Mouse (Mus musculus): ENCODE measurements around the gene Ccdc78. TPM values are rescaled to one million over a fixed set of nuclear protein-coding genes. Genes with fewer than 3 reads are reported as not detected.

Ccdc78 gene
- total and polyA plus RNA-seq, 2 experiments from 2014 or later: 0.10 to 1.2 TPM

DNA sequence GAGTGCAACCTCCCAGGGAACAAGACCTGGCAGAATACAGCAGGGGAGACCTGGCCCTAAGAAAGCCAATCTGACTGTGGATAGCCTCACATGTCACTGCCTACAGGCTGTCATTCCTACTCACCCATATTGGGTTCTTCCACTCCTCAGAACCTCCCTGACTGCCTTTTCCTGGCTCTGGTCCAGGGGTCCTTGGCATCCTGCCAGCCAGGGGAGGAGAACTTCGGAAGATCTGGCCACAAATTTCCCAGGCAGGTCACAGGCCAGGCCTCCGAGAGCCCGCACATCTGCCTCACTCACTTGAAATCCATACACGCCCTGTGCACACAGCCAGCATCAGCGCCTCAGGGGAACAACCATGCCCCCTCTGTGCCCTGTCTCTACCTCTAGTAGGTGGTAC is 34.9 kb upstream of the Ccdc78 start:
- Histone ChIP-seq H3K36me3 (ENCODE audit: insufficient read depth, low read length) (no peaks in the 10 kb centered on the region), H3K4me1 (ENCODE audit: insufficient read depth, low read length) (no peaks in the 10 kb centered on the region), H3K27me3 (ENCODE audit: insufficient read depth, low read length) (no peaks in the 10 kb centered on the region), H3K9ac (replicated peaks; ENCODE audit: low read length) (no peak overlapping the region), H3K27ac (no peak overlapping the region), H3K9me3 (ENCODE audit: low read length) (no peaks in the 10 kb centered on the region), H3K4me3 (ENCODE audit: low read length) (no peak overlapping the region), H3K4me2 (ENCODE audit: low read depth, low read length) (no peak overlapping the region)
- WGBS: 33% methylated on average over 5 of the region's 5 CpGs
- DNase-seq (ENCODE audit: low spot score) (peak; percentile 50), ATAC-seq (peak; percentile 47; the same call in 1 of the 2 replicates)
- no peak for TF ChIP-seq CTCF (IDR thresholded peaks at IDR 0.05; ENCODE audit: low read depth)

DNA sequence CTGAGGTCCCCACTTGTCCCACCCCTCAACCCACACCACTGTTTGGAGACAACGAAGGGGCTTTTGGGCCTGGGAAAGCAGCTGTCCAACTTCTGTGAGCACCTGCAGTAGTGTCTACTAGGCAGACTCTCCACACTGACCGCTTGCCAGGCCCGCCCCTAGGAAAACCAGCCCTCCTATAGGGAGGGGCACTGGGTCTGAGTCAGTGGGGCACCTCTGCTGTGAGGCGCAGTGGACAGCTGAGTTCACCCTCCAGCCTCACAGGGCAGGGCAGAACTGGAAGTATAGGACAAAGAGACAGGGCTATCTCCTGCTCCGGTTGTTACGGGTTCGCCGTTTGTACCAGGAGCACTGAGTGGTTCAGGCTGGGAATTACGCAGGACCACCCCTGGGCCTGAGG is 32.1 kb upstream of the Ccdc78 start, which contains the start of gene Msln:
Gene Msln, minus strand, starts transcription at position 138 of the 400 bp plus-strand sequence.
- DNase-seq (ENCODE audit: low spot score) (no peak), ATAC-seq (no peak)
- 85% methylated on average over 9 of the region's 9 CpGs for WGBS
- no peak within 1 kb of the TSS for H3K4me2 ChIP-seq (ENCODE audit: low read depth, low read length)
- no peaks in the 10 kb centered on the region for H3K4me1 ChIP-seq (ENCODE audit: insufficient read depth, low read length)
- no peak within 1 kb of the TSS for H3K27ac ChIP-seq
- H3K27me3 ChIP-seq (ENCODE audit: insufficient read depth, low read length): no peaks in the 10 kb centered on the region
- no peak within 1 kb of the TSS for H3K4me3 ChIP-seq (ENCODE audit: low read length)
- H3K36me3 ChIP-seq (ENCODE audit: insufficient read depth, low read length): no peaks in the 10 kb centered on the region
- H3K9ac ChIP-seq (replicated peaks; ENCODE audit: low read length): no peak within 1 kb of the TSS
- no peaks in the 10 kb centered on the region for H3K9me3 ChIP-seq (ENCODE audit: low read length)
- TF ChIP-seq CTCF (IDR thresholded peaks at IDR 0.05; ENCODE audit: low read depth): no peak

DNA sequence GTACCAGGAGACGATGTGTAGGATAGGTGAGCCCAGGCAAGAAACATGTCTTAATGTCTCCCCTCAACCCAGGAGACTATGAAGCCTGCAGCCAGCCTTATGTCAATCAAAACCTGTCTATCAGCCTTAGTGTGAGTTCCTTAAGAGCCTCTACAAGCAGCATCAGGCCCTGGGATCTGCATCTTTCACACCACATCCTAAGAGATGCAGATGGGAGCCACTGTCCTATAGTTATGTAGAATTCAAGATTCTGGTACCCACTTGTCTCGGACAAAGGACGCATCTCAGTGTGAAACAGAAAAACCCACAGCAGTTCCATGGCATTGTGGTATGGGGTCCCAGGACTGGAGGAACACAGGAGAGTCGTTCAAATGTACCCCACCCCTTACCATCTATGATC is 31.3 kb upstream of the Ccdc78 start:
- Histone ChIP-seq H3K4me2 (ENCODE audit: low read depth, low read length) (no peak overlapping the region), H3K27ac (no peak overlapping the region), H3K27me3 (ENCODE audit: insufficient read depth, low read length) (no peaks in the 10 kb centered on the region), H3K4me3 (ENCODE audit: low read length) (no peak overlapping the region), H3K9me3 (ENCODE audit: low read length) (no peaks in the 10 kb centered on the region), H3K36me3 (ENCODE audit: insufficient read depth, low read length) (no peaks in the 10 kb centered on the region), H3K9ac (replicated peaks; ENCODE audit: low read length) (no peak overlapping the region), H3K4me1 (ENCODE audit: insufficient read depth, low read length) (no peaks in the 10 kb centered on the region)
- 78% methylated on average over 4 of the region's 4 CpGs for WGBS
- no peak for TF ChIP-seq CTCF (IDR thresholded peaks at IDR 0.05; ENCODE audit: low read depth)
- ATAC-seq (no peak), DNase-seq (ENCODE audit: low spot score) (no peak)

DNA sequence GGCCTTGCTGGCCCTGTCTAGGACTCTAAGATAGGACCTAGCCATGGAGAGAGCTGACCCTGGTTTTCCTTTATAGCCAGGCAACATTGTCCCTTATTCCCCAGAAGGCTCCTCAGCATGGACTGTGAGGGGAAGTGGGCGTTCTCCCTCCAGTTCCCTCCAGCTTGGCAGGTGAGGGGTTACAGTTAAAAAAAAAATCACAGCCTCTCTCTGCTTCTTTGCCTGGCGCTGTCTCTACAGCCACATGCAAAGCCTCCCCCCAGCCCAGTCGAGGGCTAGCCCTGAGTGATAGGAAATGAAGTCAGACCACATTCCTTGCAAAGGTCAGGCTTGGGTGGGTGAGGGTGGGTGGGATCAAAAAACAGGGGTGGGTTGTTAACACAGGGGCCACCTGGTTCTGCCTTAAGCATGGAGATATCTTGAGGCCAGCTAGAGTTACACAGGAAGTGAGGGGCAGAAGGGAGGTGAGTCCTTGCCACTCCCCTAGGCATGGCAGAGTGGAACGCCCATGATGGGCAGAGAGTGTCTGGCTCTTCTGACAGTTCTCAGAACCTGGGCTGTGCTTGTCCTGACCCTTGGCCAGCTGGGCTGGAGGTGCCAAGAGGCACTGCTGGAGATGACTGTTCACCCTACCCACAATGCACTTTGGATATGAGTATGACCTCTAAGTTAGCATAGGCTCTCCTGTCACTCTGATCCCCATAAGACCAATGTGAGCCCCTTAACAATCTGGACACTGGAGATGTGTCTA is 30.6 kb upstream of the Ccdc78 start:
- Histone ChIP-seq H3K4me1 (ENCODE audit: insufficient read depth, low read length) (no peaks in the 10 kb centered on the region), H3K9me3 (ENCODE audit: low read length) (no peaks in the 10 kb centered on the region), H3K27me3 (ENCODE audit: insufficient read depth, low read length) (no peaks in the 10 kb centered on the region), H3K36me3 (ENCODE audit: insufficient read depth, low read length) (no peaks in the 10 kb centered on the region), H3K4me3 (ENCODE audit: low read length) (no peak overlapping the region), H3K27ac (no peak overlapping the region), H3K9ac (replicated peaks; ENCODE audit: low read length) (no peak overlapping the region), H3K4me2 (ENCODE audit: low read depth, low read length) (no peak overlapping the region)
- 59% methylated on average over 4 of the region's 4 CpGs for WGBS
- ATAC-seq (no peak), DNase-seq (ENCODE audit: low spot score) (no peak)
- TF ChIP-seq CTCF (IDR thresholded peaks at IDR 0.05; ENCODE audit: low read depth): no peak

DNA sequence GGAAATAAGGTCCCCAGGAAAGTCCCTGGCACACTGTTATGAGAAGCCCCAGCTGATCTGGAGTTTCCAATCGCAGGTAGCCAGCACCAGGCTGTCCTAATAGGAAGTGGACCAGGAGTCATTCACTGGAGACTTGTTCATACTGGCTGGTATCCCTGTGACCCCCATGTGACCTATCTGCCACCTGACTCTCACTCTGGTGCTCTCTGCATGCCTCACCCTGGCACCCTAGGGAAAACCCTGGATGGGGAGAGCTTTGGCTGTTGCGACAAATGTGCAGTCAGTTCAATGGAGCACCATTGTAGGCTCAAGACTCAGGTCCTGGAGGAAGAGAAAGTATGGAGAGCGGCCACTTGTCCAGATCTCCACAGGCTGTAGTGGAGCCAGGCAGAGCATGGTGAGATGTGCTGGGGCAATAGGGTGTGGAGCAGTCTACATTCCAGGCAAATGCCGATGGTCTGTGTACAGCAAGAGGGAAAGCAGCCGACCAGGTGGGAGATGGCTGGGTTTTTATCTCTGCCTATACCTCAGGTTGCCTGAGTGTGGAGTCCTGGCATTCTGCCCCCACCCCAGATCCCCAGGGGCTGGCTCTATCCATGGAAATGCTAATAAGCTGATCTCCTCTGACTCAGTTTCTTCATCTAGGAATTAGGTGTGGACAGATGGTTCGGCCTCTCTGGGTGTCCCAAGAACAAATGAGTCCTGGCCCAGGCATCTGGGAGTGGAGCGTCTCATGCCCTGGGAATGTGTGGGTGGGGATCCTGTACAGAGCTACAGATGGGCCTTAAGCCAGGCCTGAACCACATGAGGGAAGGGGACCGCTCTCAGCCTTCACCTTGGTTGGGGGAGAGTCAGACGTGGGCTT is 29.8 kb upstream of the Ccdc78 start:
- 81% methylated on average over 9 of the region's 9 CpGs for WGBS
- TF ChIP-seq CTCF (IDR thresholded peaks at IDR 0.05; ENCODE audit: low read depth): no peak
- no peak overlapping the region for H3K4me3 ChIP-seq (ENCODE audit: low read length)
- no peaks in the 10 kb centered on the region for H3K27me3 ChIP-seq (ENCODE audit: insufficient read depth, low read length)
- DNase-seq (ENCODE audit: low spot score): no peak
- H3K4me2 ChIP-seq (ENCODE audit: low read depth, low read length): no peak overlapping the region
- H3K4me1 ChIP-seq (ENCODE audit: insufficient read depth, low read length): no peaks in the 10 kb centered on the region
- H3K9me3 ChIP-seq (ENCODE audit: low read length): no peaks in the 10 kb centered on the region
- no peak overlapping the region for H3K27ac ChIP-seq
- no peaks in the 10 kb centered on the region for H3K36me3 ChIP-seq (ENCODE audit: insufficient read depth, low read length)
- ATAC-seq: no peak
- no peak overlapping the region for H3K9ac ChIP-seq (replicated peaks; ENCODE audit: low read length)

DNA sequence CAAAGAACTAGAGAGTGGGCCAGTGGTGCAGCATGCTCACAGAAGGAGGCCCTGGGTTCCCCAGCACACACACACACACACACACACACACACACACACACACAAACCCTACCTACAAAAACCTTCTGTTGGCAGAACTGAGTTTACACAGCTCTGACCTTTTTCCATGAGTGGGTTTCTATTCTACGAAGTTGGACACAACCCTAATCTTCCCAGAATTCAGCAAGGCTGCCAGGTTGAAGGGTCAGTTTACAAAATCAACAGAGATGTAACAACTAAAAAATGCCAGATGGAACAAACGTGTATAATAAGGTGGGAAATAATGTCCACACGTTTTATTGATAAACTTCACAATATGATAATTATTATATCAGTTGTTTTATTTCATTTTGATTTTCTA is 28.7 kb upstream of the Ccdc78 start:
- Histone ChIP-seq H3K9me3 (ENCODE audit: low read length) (no peaks in the 10 kb centered on the region), H3K4me3 (ENCODE audit: low read length) (no peak overlapping the region), H3K9ac (replicated peaks; ENCODE audit: low read length) (no peak overlapping the region), H3K4me1 (ENCODE audit: insufficient read depth, low read length) (no peaks in the 10 kb centered on the region), H3K36me3 (ENCODE audit: insufficient read depth, low read length) (no peaks in the 10 kb centered on the region), H3K27me3 (ENCODE audit: insufficient read depth, low read length) (no peaks in the 10 kb centered on the region), H3K27ac (no peak overlapping the region), H3K4me2 (ENCODE audit: low read depth, low read length) (no peak overlapping the region)
- 78% methylated on average over 3 of the region's 3 CpGs for WGBS
- no peak for DNase-seq (ENCODE audit: low spot score)
- ATAC-seq: no peak
- no peak for TF ChIP-seq CTCF (IDR thresholded peaks at IDR 0.05; ENCODE audit: low read depth)
